Mouse (Mus musculus) spleen, adult 10 weeks (tissue): ENCODE results near the gene Olfr1284. TPM values are rescaled to one million over a fixed set of nuclear protein-coding genes. Genes with fewer than 3 reads are reported as not detected.

ENCODE experiments used
- polyA plus RNA-seq: library from polyadenylated mRNA; stranded (reverse); fragments of 350-450 nt; fragmentation: Illumina TruSeq; extraction: RNeasy Lipid Tissue Mini Kit (QIAGEN cat#74804); gene quantifications from one replicate; pipeline ENCODE4 v1.2.3, GENCODE M21; 2015; ENCODE audit warnings: low replicate concordance; ENCODE audit not compliant: insufficient read depth

Gene Olfr1284
- not detected for polyA plus RNA-seq

DNA sequence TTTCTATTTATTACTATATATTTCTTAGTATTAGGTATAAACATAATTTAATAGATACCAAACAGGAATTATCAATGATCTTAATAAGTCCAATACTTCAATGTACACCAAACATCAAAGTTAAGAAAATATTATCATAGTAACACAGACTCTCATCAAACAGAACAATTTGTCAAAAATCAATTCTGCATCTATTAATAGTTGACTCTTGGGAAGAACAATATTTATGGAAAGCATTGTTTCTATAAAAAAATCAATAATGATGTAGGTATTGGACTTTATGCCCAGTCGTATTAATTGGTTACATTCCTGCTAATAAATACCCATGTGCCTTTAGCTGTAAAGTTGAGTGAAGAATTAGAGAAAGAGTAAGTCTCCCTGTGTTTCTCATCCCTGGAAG is at the start of gene Olfr1284:
Olfr1284 (plus strand) TSS at position 301 of the 400 bp plus-strand sequence.

GRCm38 (mm10) chr2:111326220-111326619 is 49.1 kb upstream of the Olfr1284 start, which contains the start of gene Olfr1281:
Gene Olfr1281 (plus strand): TSS chr2:111326520.

DNA sequence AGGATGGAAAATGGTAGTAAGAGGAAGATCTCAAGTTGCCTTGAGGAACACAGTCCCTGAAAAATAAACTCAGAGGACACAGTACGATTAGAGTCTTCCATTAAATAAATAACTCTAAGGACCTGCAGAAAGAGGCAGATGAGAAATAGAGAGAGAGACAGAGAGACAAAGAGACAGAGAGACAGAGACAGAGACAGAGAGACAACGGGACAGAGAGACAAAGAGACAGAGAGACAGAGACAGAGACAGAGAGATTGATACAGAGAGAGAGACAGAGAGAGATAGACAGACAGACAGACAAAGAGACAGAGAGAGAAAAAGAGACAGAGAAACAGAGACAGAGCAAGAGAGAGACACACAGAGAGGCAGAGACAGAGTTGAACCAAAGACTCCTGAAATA is 39.3 kb upstream of the Olfr1284 start, which contains the start of gene Olfr1282:
Olfr1282 (minus strand) TSS at position 101 of the 400 bp plus-strand sequence.

GRCm38 (mm10) chr2:111366490-111366889 is 8.8 kb upstream of the Olfr1284 start, which contains the start of gene Olfr1283:
Gene Olfr1283 (plus strand): TSS chr2:111366790.

DNA sequence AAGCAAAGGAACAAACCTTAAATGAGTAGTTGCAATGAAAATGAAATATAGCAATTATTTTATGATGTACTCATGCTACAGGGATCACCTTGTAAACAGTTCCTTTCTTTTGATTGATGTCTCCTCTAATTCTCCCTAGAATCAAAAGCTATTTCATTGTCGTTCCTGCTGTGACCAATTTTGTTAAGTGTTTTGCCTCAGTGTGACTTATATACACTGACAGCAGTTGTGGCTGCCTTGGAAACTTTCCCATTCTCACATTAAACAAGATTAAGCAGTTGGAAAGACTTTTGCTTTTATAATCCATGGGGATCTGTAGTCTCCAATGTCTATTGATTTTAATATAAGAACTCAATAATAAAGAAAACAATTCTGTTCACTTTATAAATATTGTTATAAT is 47.6 kb downstream of the Olfr1284 start, which contains the start of gene Olfr1286:
Olfr1286 (minus strand) TSS at position 185 of the 400 bp plus-strand sequence.

Other genes starting within 250 kb of the Olfr1284 start
- not detected for gene Gm15130, start 222.6 kb upstream of the Olfr1284 start, polyA plus RNA-seq
- not detected for gene 4930430A15Rik, start 145.9 kb upstream of the Olfr1284 start, polyA plus RNA-seq
- gene Olfr1275, start 140.2 kb upstream of the Olfr1284 start, polyA plus RNA-seq: not detected
- not detected for gene Olfr1276, start 121.0 kb upstream of the Olfr1284 start, polyA plus RNA-seq
- gene Olfr1277, start 101.4 kb upstream of the Olfr1284 start, polyA plus RNA-seq: not detected
- gene Olfr1278, start 85.4 kb upstream of the Olfr1284 start, polyA plus RNA-seq: not detected
- gene Olfr1279, start 74.9 kb upstream of the Olfr1284 start, polyA plus RNA-seq: not detected
- not detected for gene Olfr1280, start 61.5 kb upstream of the Olfr1284 start, polyA plus RNA-seq
- gene Olfr1281, start 49.0 kb upstream of the Olfr1284 start, polyA plus RNA-seq: not detected
- not detected for gene Olfr1282, start 39.4 kb upstream of the Olfr1284 start, polyA plus RNA-seq
- gene Olfr1283, start 8.7 kb upstream of the Olfr1284 start, polyA plus RNA-seq: not detected
- not detected for gene Olfr1286, start 47.6 kb downstream of the Olfr1284 start, polyA plus RNA-seq
- gene Olfr1287, start 73.6 kb downstream of the Olfr1284 start, polyA plus RNA-seq: not detected
- not detected for gene Olfr1288, start 98.6 kb downstream of the Olfr1284 start, polyA plus RNA-seq
- not detected for gene Olfr1289, start 105.3 kb downstream of the Olfr1284 start, polyA plus RNA-seq
- not detected for gene Olfr1290, start 118.3 kb downstream of the Olfr1284 start, polyA plus RNA-seq
- not detected for gene Olfr1291-ps1, start 121.7 kb downstream of the Olfr1284 start, polyA plus RNA-seq
- not detected for gene Olfr1293-ps, start 149.7 kb downstream of the Olfr1284 start, polyA plus RNA-seq
- gene Olfr1294, start 164.8 kb downstream of the Olfr1284 start, polyA plus RNA-seq: not detected
- not detected for gene Olfr1295, start 194.2 kb downstream of the Olfr1284 start, polyA plus RNA-seq